Mouse (Mus musculus) liver, embryonic 14.5 days (tissue): ENCODE data around the gene Cers3. TPM values are rescaled to one million over a fixed set of nuclear protein-coding genes. Genes with fewer than 3 reads are reported as not detected.

ENCODE experiments used
- ATAC-seq: fragments of 200-750 bp; cut with Nextera tagmentation; 2 replicates; pipeline ENCODE4 v1.8.0; 2017; ENCODE audit warnings: moderate number of reproducible peaks, mild to moderate bottlenecking, moderate library complexity; ENCODE audit not compliant: insufficient read depth
- DNase-seq, 3 experiments: peaks; one replicate each; pipeline ENCODE4 v3.0.0-alpha.2; 2012 to 2013; ENCODE audit warnings: low read depth in 3 of 3, low spot score in 3 of 3
- H3K27ac ChIP-seq: fragments of 300-500 bp; sonication (generic); 2 replicates; pipeline ENCODE4 v1.5.1; 2014; ENCODE audit warnings: moderate library complexity, mild to moderate bottlenecking, control low read depth, inconsistent platforms
- H3K27me3 ChIP-seq: fragments of 300-500 bp; sonication (generic); 2 replicates; pipeline ENCODE4 v1.6.1; 2014; ENCODE audit warnings: mild to moderate bottlenecking, low read length, moderate library complexity; ENCODE audit not compliant: control insufficient read depth, insufficient read depth
- H3K36me3 ChIP-seq: fragments of 300-500 bp; sonication (generic); replicated peaks from 2 replicates; pipeline ENCODE4 v1.6.1; 2014; ENCODE audit warnings: low read depth; ENCODE audit not compliant: control insufficient read depth, insufficient read depth
- H3K4me1 ChIP-seq, 2 experiments: fragments of 200-500 bp in 1 of 2; fragments of 300-500 bp in 1 of 2; sonication (generic) in 1 of 2; replicated peaks; 2 replicates each; pipeline ENCODE4 v1.6.1; 2012 to 2014; ENCODE audit warnings: antibody characterized with exemption in 1 of 2, inconsistent platforms in 1 of 2, low read length in 1 of 2; ENCODE audit not compliant: control insufficient read depth in 2 of 2, insufficient read depth in 2 of 2
- H3K4me2 ChIP-seq: fragments of 300-500 bp; sonication (generic); 2 replicates; pipeline ENCODE4 v1.6.1; 2014; ENCODE audit warnings: low read depth, mild to moderate bottlenecking, control low read depth, moderate library complexity
- H3K4me3 ChIP-seq, 2 experiments: fragments of 200-500 bp in 1 of 2; fragments of 300-500 bp in 1 of 2; sonication (generic) in 1 of 2; 2 replicates each; pipeline ENCODE4 v1.5.1; 2012 to 2014; ENCODE audit warnings: low read depth in 2 of 2, low read length in 2 of 2, mild to moderate bottlenecking in 2 of 2, control low read depth in 1 of 2, inconsistent platforms in 1 of 2, moderate library complexity in 1 of 2; ENCODE audit not compliant: insufficient read depth in 1 of 2
- H3K9ac ChIP-seq: fragments of 300-500 bp; sonication (generic); replicated peaks from 2 replicates; pipeline ENCODE4 v1.6.1; 2014; ENCODE audit warnings: mild to moderate bottlenecking, control low read depth, moderate library complexity
- H3K9me3 ChIP-seq: fragments of 300-500 bp; sonication (generic); 2 replicates; pipeline ENCODE4 v1.6.1; 2016; ENCODE audit warnings: low read length, mixed read lengths; ENCODE audit not compliant: control insufficient read depth
- CTCF ChIP-seq: IDR thresholded peaks from 2 replicates; pipeline ENCODE4 v1.5.1; 2016; ENCODE audit warnings: antibody characterized with exemption, low read depth, control low read depth
- EP300 ChIP-seq: IDR thresholded peaks from 2 replicates; pipeline ENCODE4 v1.6.1; 2016; ENCODE audit warnings: antibody characterized with exemption, low read depth
- WGBS: fragments of 180-500 bp; shearing (Covaris S2); extraction: QIAGEN DNeasy Blood & Tissue Kit; methylation state at CpG from one replicate; pipeline ENCODE4 v1.1.7; 2014; ENCODE audit not compliant: insufficient replicate concordance; 5-methylcytosine and 5-hydroxymethylcytosine counted together
- polyA plus RNA-seq, 2 experiments: library from polyadenylated mRNA; depleted of rRNA in 1 of 2; stranded (reverse) in 1 of 2; unstranded in 1 of 2; fragments of >200 nt; fragmentation: Nextera tagmentation in 1 of 2; extraction: Ambion mirVana in 1 of 2; gene quantifications; 2 replicates each; pipeline versions ENCODE4 v1.2.1 to v1.2.3; 2012 to 2014

Cers3 gene
- polyA plus RNA-seq, 2 experiments: 0.02 TPM; not detected in 1

DNA sequence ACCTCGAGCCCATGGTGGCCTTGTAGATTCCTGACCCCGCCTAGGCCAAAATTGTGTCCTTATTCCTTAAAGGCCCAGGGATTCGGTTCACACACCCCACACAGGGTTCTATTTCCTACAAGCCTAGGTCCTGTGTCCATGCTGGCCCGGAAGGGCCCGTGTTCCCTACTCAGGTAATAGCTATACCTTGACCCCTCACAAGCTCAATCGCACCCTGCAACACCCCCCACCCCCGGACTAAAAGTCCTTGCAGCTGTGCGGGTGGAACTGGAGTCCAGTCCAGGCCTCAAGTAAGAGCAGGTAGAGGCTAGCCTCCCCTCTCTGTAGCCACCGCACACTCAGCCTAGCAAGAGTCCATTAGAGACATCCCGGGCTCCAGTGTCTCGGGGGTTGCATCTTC lies 9.4 kb upstream of the Cers3 start:
- no peak overlapping the region for H3K27ac ChIP-seq
- no peaks in the 10 kb centered on the region for H3K27me3 ChIP-seq
- H3K9me3 ChIP-seq: no peaks in the 10 kb centered on the region
- H3K9ac ChIP-seq: no peak overlapping the region
- H3K4me1 ChIP-seq: no peaks in the 10 kb centered on the region; a peak in 1 of 4 replicates
- TF ChIP-seq CTCF: no peak
- TF ChIP-seq EP300: no peak
- no peak overlapping the region for H3K4me2 ChIP-seq
- H3K36me3 ChIP-seq: no peaks in the 10 kb centered on the region
- no peak overlapping the region for H3K4me3 ChIP-seq
- 72% methylated on average over 11 of the region's 11 CpGs for WGBS
- ATAC-seq (no peak), DNase-seq (no peak)

GRCm38 (mm10) chr7:66734466-66734865 lies 8.8 kb upstream of the Cers3 start:
- TF ChIP-seq EP300 (no peak), CTCF (no peak)
- no peak for DNase-seq
- Histone ChIP-seq H3K4me3 (no peak overlapping the region), H3K36me3 (no peaks in the 10 kb centered on the region), H3K4me1 (no peaks in the 10 kb centered on the region; a peak in 1 of 4 replicates), H3K9ac (no peak overlapping the region), H3K4me2 (no peak overlapping the region), H3K9me3 (no peaks in the 10 kb centered on the region), H3K27ac (no peak overlapping the region), H3K27me3 (no peaks in the 10 kb centered on the region)
- 76% methylated on average over 4 of the region's 4 CpGs for WGBS
- no peak for ATAC-seq

DNA sequence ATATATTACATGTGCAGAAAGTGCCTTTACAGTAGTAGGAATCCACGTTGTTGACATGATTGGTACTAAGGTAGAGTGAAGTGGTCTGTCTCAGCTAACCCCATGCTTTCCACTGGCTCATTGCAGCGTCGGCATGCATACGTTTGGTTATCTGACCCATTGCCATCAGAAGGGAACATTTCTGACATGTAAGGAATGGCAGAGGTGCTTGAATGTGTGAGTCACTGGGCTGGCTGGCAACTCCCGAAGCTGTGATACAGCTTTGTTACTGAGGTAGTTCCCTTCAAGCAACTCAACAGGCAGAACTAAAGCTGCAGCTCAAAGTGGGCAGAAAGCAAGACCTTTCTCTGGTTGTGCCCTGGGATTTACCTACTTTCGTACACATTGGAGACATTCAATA lies 8.3 kb upstream of the Cers3 start:
- Histone ChIP-seq H3K9ac (no peak overlapping the region), H3K4me1 (no peaks in the 10 kb centered on the region; a peak in 1 of 4 replicates), H3K4me3 (no peak overlapping the region), H3K27me3 (no peaks in the 10 kb centered on the region), H3K4me2 (no peak overlapping the region), H3K9me3 (no peaks in the 10 kb centered on the region), H3K27ac (no peak overlapping the region), H3K36me3 (no peaks in the 10 kb centered on the region)
- ATAC-seq: no peak
- DNase-seq: no peak
- TF ChIP-seq EP300 (no peak), CTCF (no peak)
- WGBS: 69% methylated on average over 6 of the region's 6 CpGs

- H3K36me3 ChIP-seq: no peaks in the 10 kb centered on the region
- no peak for TF ChIP-seq EP300
- TF ChIP-seq CTCF: no peak
- ATAC-seq (no peak), DNase-seq (no peak)
- no peak overlapping the region for H3K9ac ChIP-seq
- WGBS: 57% methylated on average over 4 of the region's 4 CpGs
- no peak overlapping the region for H3K4me3 ChIP-seq
- no peaks in the 10 kb centered on the region for H3K27me3 ChIP-seq
- no peaks in the 10 kb centered on the region for H3K9me3 ChIP-seq
- no peaks in the 10 kb centered on the region for H3K4me1 ChIP-seq
- H3K27ac ChIP-seq: no peak overlapping the region
- H3K4me2 ChIP-seq: no peak overlapping the region
Observed at GRCm38 (mm10) chr7:66737418-66737817, 5.9 kb upstream of the Cers3 start.

GRCm38 (mm10) chr7:66741008-66741407 lies 2.3 kb upstream of the Cers3 start:
- DNase-seq: no peak
- TF ChIP-seq CTCF: no peak
- TF ChIP-seq EP300: no peak
- WGBS: 66% methylated on average over 5 of the region's 5 CpGs

GRCm38 (mm10) chr7:66741412-66741811 lies 1.9 kb upstream of the Cers3 start:
- Histone ChIP-seq H3K9me3 (no peaks in the 10 kb centered on the region), H3K9ac (no peak overlapping the region), H3K4me2 (no peak overlapping the region), H3K27ac (no peak overlapping the region), H3K27me3 (no peaks in the 10 kb centered on the region), H3K36me3 (no peaks in the 10 kb centered on the region), H3K4me3 (no peak overlapping the region), H3K4me1 (no peaks in the 10 kb centered on the region)
- TF ChIP-seq EP300 (no peak), CTCF (no peak)
- WGBS: 57% methylated on average over 8 of the region's 8 CpGs
- DNase-seq (no peak), ATAC-seq (no peak)

More at GRCm38 (mm10) chr7:66741008-66741407, 2.3 kb upstream of the Cers3 start:
- no peak overlapping the region for H3K4me3 ChIP-seq
- no peaks in the 10 kb centered on the region for H3K27me3 ChIP-seq
- no peak overlapping the region for H3K9ac ChIP-seq
- H3K36me3 ChIP-seq: no peaks in the 10 kb centered on the region
- H3K4me1 ChIP-seq: no peaks in the 10 kb centered on the region
- H3K27ac ChIP-seq: no peak overlapping the region
- H3K9me3 ChIP-seq: no peaks in the 10 kb centered on the region
- no peak for ATAC-seq
- no peak overlapping the region for H3K4me2 ChIP-seq
